Mouse (Mus musculus): Measurements from ENCODE around the gene 1700025C18Rik. TPM values are rescaled to one million over a fixed set of nuclear protein-coding genes. Genes with fewer than 3 reads are reported as not detected.

The 1700025C18Rik gene
- polyA plus RNA-seq, 1 experiment from 2014 or later = not detected

GRCm38 (mm10) chr2:165120765-165121164 is 30.2 kb upstream of the 1700025C18Rik start:
- Histone ChIP-seq H3K27me3 (ENCODE audit: control insufficient read depth, insufficient read depth, low read length) (peaks cover 63% of the 10 kb centered on the region), H3K27ac (replicated peaks in 1 of 2; ENCODE audit: control insufficient read depth in 1 of 2, insufficient read depth in 1 of 2, low read depth in 2 of 2, low read length in 2 of 2) (no peak overlapping the region), H3K4me3 (ENCODE audit: control insufficient read depth in 1 of 2, insufficient read depth in 1 of 2, low read depth in 1 of 2, low read length in 2 of 2) (no peak overlapping the region), H3K36me3 (ENCODE audit: control insufficient read depth, insufficient read depth, low read length) (no peaks in the 10 kb centered on the region), H3K4me2 (ENCODE audit: low read length) (no peak overlapping the region), H3K9ac (ENCODE audit: low read length) (no peak overlapping the region), H3K4me1 (ENCODE audit: control insufficient read depth in 2 of 2, insufficient read depth in 2 of 2, low read length in 2 of 2) (no peaks in the 10 kb centered on the region), H3K9me3 (ENCODE audit: control insufficient read depth, low read length) (no peaks in the 10 kb centered on the region)
- 78% methylated on average over 9 of the region's 9 CpGs for WGBS
- no peak for ATAC-seq (ENCODE audit: insufficient number of reproducible peaks, insufficient read depth, low FRiP score, low read depth)

DNA sequence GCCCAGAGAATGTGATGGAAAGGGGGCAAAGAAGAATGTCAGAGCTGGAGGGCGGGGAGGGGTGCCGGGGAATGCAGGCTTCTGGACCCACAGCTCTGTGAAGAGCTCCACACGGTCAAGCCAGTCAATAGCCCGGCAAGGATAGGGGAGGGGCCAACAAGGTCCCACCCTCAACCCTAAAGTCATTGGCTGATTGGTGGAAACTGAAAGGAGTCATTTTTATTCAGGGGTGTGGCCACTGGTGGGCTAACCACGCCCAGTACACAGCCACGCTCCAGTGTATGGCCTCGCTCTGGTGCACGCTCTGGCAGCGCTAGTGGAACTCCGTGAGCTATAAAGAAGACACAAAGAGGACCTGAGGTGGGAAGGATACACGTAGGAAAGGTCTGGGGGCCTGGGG is 23.2 kb upstream of the 1700025C18Rik start:
- H3K27me3 ChIP-seq (ENCODE audit: control insufficient read depth, insufficient read depth, low read length) = peaks cover 97% of the 10 kb centered on the region
- no peak for ATAC-seq (ENCODE audit: insufficient number of reproducible peaks, insufficient read depth, low FRiP score, low read depth)
- H3K4me2 ChIP-seq (ENCODE audit: low read length) = no peak overlapping the region
- no peaks in the 10 kb centered on the region for H3K36me3 ChIP-seq (ENCODE audit: control insufficient read depth, insufficient read depth, low read length)
- H3K9me3 ChIP-seq (ENCODE audit: control insufficient read depth, low read length) = no peaks in the 10 kb centered on the region
- H3K4me3 ChIP-seq (ENCODE audit: control insufficient read depth in 1 of 2, insufficient read depth in 1 of 2, low read depth in 1 of 2, low read length in 2 of 2) = no peak overlapping the region
- H3K27ac ChIP-seq (replicated peaks in 1 of 2; ENCODE audit: control insufficient read depth in 1 of 2, insufficient read depth in 1 of 2, low read depth in 2 of 2, low read length in 2 of 2) = no peak overlapping the region
- no peak overlapping the region for H3K9ac ChIP-seq (ENCODE audit: low read length)
- 20% methylated on average over 11 of the region's 11 CpGs for WGBS
- H3K4me1 ChIP-seq (ENCODE audit: control insufficient read depth in 2 of 2, insufficient read depth in 2 of 2, low read length in 2 of 2) = no peaks in the 10 kb centered on the region; a peak in 1 of 4 replicates

GRCm38 (mm10) chr2:165112149-165112548 is 21.6 kb upstream of the 1700025C18Rik start:
- WGBS = under 1% methylated on average over 54 of the region's 54 CpGs
- Histone ChIP-seq H3K4me2 (ENCODE audit: low read length) (peak overlapping the region; percentile 23; the same call in 1 of the 2 replicates), H3K9me3 (ENCODE audit: control insufficient read depth, low read length) (no peaks in the 10 kb centered on the region), H3K27ac (replicated peaks in 1 of 2; ENCODE audit: control insufficient read depth in 1 of 2, insufficient read depth in 1 of 2, low read depth in 2 of 2, low read length in 2 of 2) (no peak overlapping the region), H3K27me3 (ENCODE audit: control insufficient read depth, insufficient read depth, low read length) (peaks cover 96% of the 10 kb centered on the region), H3K4me1 (ENCODE audit: control insufficient read depth in 2 of 2, insufficient read depth in 2 of 2, low read length in 2 of 2) (no peaks in the 10 kb centered on the region; a peak in 1 of 4 replicates), H3K4me3 (ENCODE audit: control insufficient read depth in 1 of 2, insufficient read depth in 1 of 2, low read depth in 1 of 2, low read length in 2 of 2) (no peak overlapping the region), H3K9ac (ENCODE audit: low read length) (no peak overlapping the region), H3K36me3 (ENCODE audit: control insufficient read depth, insufficient read depth, low read length) (no peaks in the 10 kb centered on the region)
- ATAC-seq (ENCODE audit: insufficient number of reproducible peaks, insufficient read depth, low FRiP score, low read depth) = no peak

GRCm38 (mm10) chr2:165106585-165106984 is 16.0 kb upstream of the 1700025C18Rik start:
- Histone ChIP-seq H3K4me2 (ENCODE audit: low read length) (no peak overlapping the region), H3K27me3 (ENCODE audit: control insufficient read depth, insufficient read depth, low read length) (peaks cover 92% of the 10 kb centered on the region), H3K4me1 (ENCODE audit: control insufficient read depth in 2 of 2, insufficient read depth in 2 of 2, low read length in 2 of 2) (no peaks in the 10 kb centered on the region), H3K9me3 (ENCODE audit: control insufficient read depth, low read length) (no peaks in the 10 kb centered on the region), H3K36me3 (ENCODE audit: control insufficient read depth, insufficient read depth, low read length) (no peaks in the 10 kb centered on the region), H3K9ac (ENCODE audit: low read length) (no peak overlapping the region), H3K4me3 (ENCODE audit: control insufficient read depth in 1 of 2, insufficient read depth in 1 of 2, low read depth in 1 of 2, low read length in 2 of 2) (no peak overlapping the region), H3K27ac (replicated peaks in 1 of 2; ENCODE audit: control insufficient read depth in 1 of 2, insufficient read depth in 1 of 2, low read depth in 2 of 2, low read length in 2 of 2) (no peak overlapping the region)
- 20% methylated on average over 18 of the region's 18 CpGs for WGBS
- ATAC-seq (ENCODE audit: insufficient number of reproducible peaks, insufficient read depth, low FRiP score, low read depth) = no peak

- no peak for ATAC-seq (ENCODE audit: insufficient number of reproducible peaks, insufficient read depth, low FRiP score, low read depth)
- no peaks in the 10 kb centered on the region for H3K36me3 ChIP-seq (ENCODE audit: control insufficient read depth, insufficient read depth, low read length)
These were observed 15.0 kb upstream of the 1700025C18Rik start for GRCm38 (mm10) chr2:165105513-165106079.

GRCm38 (mm10) chr2:165102920-165103319 is 12.4 kb upstream of the 1700025C18Rik start:
- Histone ChIP-seq H3K9ac (ENCODE audit: low read length) (no peak overlapping the region), H3K4me3 (ENCODE audit: control insufficient read depth in 1 of 2, insufficient read depth in 1 of 2, low read depth in 1 of 2, low read length in 2 of 2) (no peak overlapping the region), H3K27me3 (ENCODE audit: control insufficient read depth, insufficient read depth, low read length) (peaks cover 87% of the 10 kb centered on the region), H3K4me1 (ENCODE audit: control insufficient read depth in 2 of 2, insufficient read depth in 2 of 2, low read length in 2 of 2) (peaks cover 6 to 7% of the 10 kb centered on the region in 2 experiments; a peak in 2 of 4 replicates), H3K27ac (replicated peaks in 1 of 2; ENCODE audit: control insufficient read depth in 1 of 2, insufficient read depth in 1 of 2, low read depth in 2 of 2, low read length in 2 of 2) (no peak overlapping the region), H3K4me2 (ENCODE audit: low read length) (no peak overlapping the region), H3K9me3 (ENCODE audit: control insufficient read depth, low read length) (no peaks in the 10 kb centered on the region), H3K36me3 (ENCODE audit: control insufficient read depth, insufficient read depth, low read length) (no peaks in the 10 kb centered on the region)
- ATAC-seq (ENCODE audit: insufficient number of reproducible peaks, insufficient read depth, low FRiP score, low read depth) = no peak
- whole genome bisulfite sequencing = 64% methylated on average over 3 of the region's 3 CpGs

More at GRCm38 (mm10) chr2:165105513-165106079, 15.0 kb upstream of the 1700025C18Rik start:
- peaks cover 88% of the 10 kb centered on the region for H3K27me3 ChIP-seq (ENCODE audit: control insufficient read depth, insufficient read depth, low read length)
- H3K4me1 ChIP-seq (ENCODE audit: control insufficient read depth in 2 of 2, insufficient read depth in 2 of 2, low read length in 2 of 2) = peaks cover 4 to 6% of the 10 kb centered on the region in 2 experiments; a peak in 2 of 4 replicates
- H3K9ac ChIP-seq (ENCODE audit: low read length) = no peak overlapping the region
- H3K9me3 ChIP-seq (ENCODE audit: control insufficient read depth, low read length) = no peaks in the 10 kb centered on the region
- no peak overlapping the region for H3K4me2 ChIP-seq (ENCODE audit: low read length)
- no peak overlapping the region for H3K4me3 ChIP-seq (ENCODE audit: control insufficient read depth in 1 of 2, insufficient read depth in 1 of 2, low read depth in 1 of 2, low read length in 2 of 2)
- WGBS = 67% methylated on average over 16 of the region's 16 CpGs
- no peak overlapping the region for H3K27ac ChIP-seq (replicated peaks in 1 of 2; ENCODE audit: control insufficient read depth in 1 of 2, insufficient read depth in 1 of 2, low read depth in 2 of 2, low read length in 2 of 2)

DNA sequence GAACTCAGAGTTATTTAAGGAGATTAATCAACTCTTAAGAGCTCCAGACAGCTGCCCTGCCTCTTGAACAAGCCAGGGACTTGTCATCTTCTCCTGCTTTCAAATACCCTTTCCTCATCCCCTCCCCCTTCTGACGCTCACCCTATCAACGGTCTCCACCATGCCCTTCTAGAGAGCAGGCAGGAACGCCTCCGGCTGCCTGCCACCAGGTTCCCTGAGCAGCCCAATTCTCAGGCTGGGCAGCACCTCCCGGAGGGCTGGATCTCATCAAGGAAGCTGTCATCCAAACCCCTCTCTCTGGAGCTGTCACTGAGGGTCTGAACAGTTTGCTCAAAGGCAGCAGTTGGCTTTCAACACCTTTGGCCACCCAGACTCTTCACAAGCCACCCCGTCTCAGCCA is 10.2 kb upstream of the 1700025C18Rik start:
- Histone ChIP-seq H3K4me2 (ENCODE audit: low read length) (no peak overlapping the region), H3K4me3 (ENCODE audit: control insufficient read depth in 1 of 2, insufficient read depth in 1 of 2, low read depth in 1 of 2, low read length in 2 of 2) (no peak overlapping the region), H3K27me3 (ENCODE audit: control insufficient read depth, insufficient read depth, low read length) (peaks cover 90% of the 10 kb centered on the region), H3K4me1 (ENCODE audit: control insufficient read depth in 2 of 2, insufficient read depth in 2 of 2, low read length in 2 of 2) (peaks cover 6 to 7% of the 10 kb centered on the region in 2 experiments; a peak in 2 of 4 replicates), H3K27ac (replicated peaks in 1 of 2; ENCODE audit: control insufficient read depth in 1 of 2, insufficient read depth in 1 of 2, low read depth in 2 of 2, low read length in 2 of 2) (no peak overlapping the region), H3K9me3 (ENCODE audit: control insufficient read depth, low read length) (no peaks in the 10 kb centered on the region), H3K36me3 (ENCODE audit: control insufficient read depth, insufficient read depth, low read length) (no peaks in the 10 kb centered on the region), H3K9ac (ENCODE audit: low read length) (no peak overlapping the region)
- under 1% methylated on average over 6 of the region's 6 CpGs for WGBS
- ATAC-seq (ENCODE audit: insufficient number of reproducible peaks, insufficient read depth, low FRiP score, low read depth) = 0 out of 2 replicates have a peak, but pooled peaks have one; percentile 5

DNA sequence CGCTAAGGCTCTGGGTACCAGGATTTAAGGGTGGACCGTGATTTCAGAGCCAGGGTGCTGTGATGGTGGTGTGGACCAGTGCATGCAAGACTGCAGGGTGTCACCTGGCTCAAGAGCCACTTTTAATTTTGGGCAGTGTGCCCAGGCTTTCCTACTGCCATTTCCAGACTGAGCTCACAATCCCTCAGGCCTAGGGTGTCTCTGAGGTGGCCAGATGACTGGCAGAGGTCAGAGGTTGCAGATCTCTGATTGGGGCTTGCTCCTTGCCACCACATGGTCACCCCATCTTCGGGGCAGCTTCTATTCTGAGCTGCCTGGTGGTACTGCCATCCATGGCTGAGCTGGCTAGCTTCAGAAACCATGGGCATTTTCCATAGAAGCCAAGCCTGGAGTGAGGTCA is 8.3 kb upstream of the 1700025C18Rik start:
- Histone ChIP-seq H3K4me2 (ENCODE audit: low read length) (no peak overlapping the region), H3K27me3 (ENCODE audit: control insufficient read depth, insufficient read depth, low read length) (peaks cover 87% of the 10 kb centered on the region), H3K9me3 (ENCODE audit: control insufficient read depth, low read length) (no peaks in the 10 kb centered on the region), H3K9ac (ENCODE audit: low read length) (no peak overlapping the region), H3K4me1 (ENCODE audit: control insufficient read depth in 2 of 2, insufficient read depth in 2 of 2, low read length in 2 of 2) (peaks cover 6 to 7% of the 10 kb centered on the region in 2 experiments; a peak in 2 of 4 replicates), H3K27ac (replicated peaks in 1 of 2; ENCODE audit: control insufficient read depth in 1 of 2, insufficient read depth in 1 of 2, low read depth in 2 of 2, low read length in 2 of 2) (no peak overlapping the region), H3K4me3 (ENCODE audit: control insufficient read depth in 1 of 2, insufficient read depth in 1 of 2, low read depth in 1 of 2, low read length in 2 of 2) (no peak overlapping the region), H3K36me3 (ENCODE audit: control insufficient read depth, insufficient read depth, low read length) (no peaks in the 10 kb centered on the region)
- WGBS = 78% methylated on average over 3 of the region's 3 CpGs
- ATAC-seq (ENCODE audit: insufficient number of reproducible peaks, insufficient read depth, low FRiP score, low read depth) = no peak
